Mouse (Mus musculus) lung, postnatal 0 days (tissue): ENCODE results near the gene Meis3. TPM values are rescaled to one million over a fixed set of nuclear protein-coding genes. Genes with fewer than 3 reads are reported as not detected.

Experiments
- ATAC-seq: fragments of 200-750 bp; cut with Nextera tagmentation; 2 replicates; pipeline ENCODE4 v1.8.0; 2017; ENCODE audit warnings: moderate library complexity
- DNase-seq: peaks from one replicate; pipeline ENCODE4 v3.0.0-alpha.2; 2016; ENCODE audit warnings: low spot score
- H3K27ac ChIP-seq: fragments of 300-500 bp; sonication (generic); 2 replicates; pipeline ENCODE4 v1.5.1; 2014; ENCODE audit warnings: antibody characterized with exemption, mild to moderate bottlenecking, low read length, mixed read lengths
- H3K27me3 ChIP-seq: fragments of 300-500 bp; sonication (generic); replicated peaks from 2 replicates; pipeline ENCODE4 v1.6.1; 2014; ENCODE audit warnings: low read length, mixed read lengths; ENCODE audit not compliant: insufficient read depth
- H3K36me3 ChIP-seq: fragments of 300-500 bp; sonication (generic); 2 replicates; pipeline ENCODE4 v1.6.1; 2014; ENCODE audit warnings: low read length, mixed read lengths; ENCODE audit not compliant: insufficient read depth
- H3K4me1 ChIP-seq: fragments of 300-500 bp; sonication (generic); 2 replicates; pipeline ENCODE4 v1.6.1; 2014; ENCODE audit warnings: antibody characterized with exemption, low read depth, low read length, mixed read lengths; ENCODE audit not compliant: insufficient read depth
- H3K4me2 ChIP-seq: fragments of 300-500 bp; sonication (generic); replicated peaks from 2 replicates; pipeline ENCODE4 v1.6.1; 2014; ENCODE audit warnings: low read depth, mild to moderate bottlenecking, low read length, moderate library complexity, mixed read lengths
- H3K4me3 ChIP-seq: fragments of 300-500 bp; sonication (generic); 2 replicates; pipeline ENCODE4 v1.5.1; 2014; ENCODE audit warnings: low read depth, low read length
- H3K9ac ChIP-seq: fragments of 300-500 bp; sonication (generic); replicated peaks from 2 replicates; pipeline ENCODE4 v1.6.1; 2014; ENCODE audit warnings: low read depth, mild to moderate bottlenecking
- H3K9me3 ChIP-seq: fragments of 300-500 bp; sonication (generic); 2 replicates; pipeline ENCODE4 v1.6.1; 2016; ENCODE audit warnings: low read length, mixed read lengths
- CTCF ChIP-seq: IDR thresholded peaks from 2 replicates; pipeline ENCODE4 v1.5.1; 2016; ENCODE audit warnings: antibody characterized with exemption, mild to moderate bottlenecking
- EP300 ChIP-seq: IDR thresholded peaks from 2 replicates; pipeline ENCODE4 v1.6.1; 2016; ENCODE audit warnings: antibody characterized with exemption, mild to moderate bottlenecking, control low read depth
- WGBS: fragments of 180-500 bp; shearing (Covaris S2); extraction: QIAGEN DNeasy Blood & Tissue Kit; methylation state at CpG from one replicate; pipeline ENCODE4 v1.1.7; 2014; 5-methylcytosine and 5-hydroxymethylcytosine counted together
- polyA plus RNA-seq: library from polyadenylated mRNA; unstranded; fragments of >200 nt; fragmentation: Nextera tagmentation; extraction: Ambion mirVana; gene quantifications from 2 replicates; pipeline ENCODE4 v1.2.1, GENCODE M21; 2015

Meis3 gene
- 12.3 and 12.7 TPM in 2 replicates for polyA plus RNA-seq

GRCm38 (mm10) chr7:16174597-16175541 is at the start of gene Meis3:
TSS of gene Meis3 (plus strand) at chr7:16175090.
- H3K36me3 ChIP-seq, result no peaks in the 10 kb centered on the region
- TF ChIP-seq EP300 (no peak), CTCF (peak; percentile 65)
- H3K27me3 ChIP-seq, result no peaks in the 10 kb centered on the region
- no peaks in the 10 kb centered on the region for H3K9me3 ChIP-seq
- H3K27ac ChIP-seq, result no peak within 1 kb of the TSS
- under 1% methylated on average over 42 of the region's 42 CpGs for WGBS
- H3K4me2 ChIP-seq, result peak within 1 kb of the TSS; percentile 83
- peak within 1 kb of the TSS; percentile 55 for H3K4me3 ChIP-seq
- ATAC-seq (peak; percentile 87), DNase-seq (peak; percentile 67)
- peak within 1 kb of the TSS; percentile 1 for H3K9ac ChIP-seq
- no peaks in the 10 kb centered on the region for H3K4me1 ChIP-seq

GRCm38 (mm10) chr7:16125829-16126228 is 49.1 kb upstream of the Meis3 start:
- DNase-seq (no peak), ATAC-seq (no peak)

GRCm38 (mm10) chr7:16128344-16128743 is 46.5 kb upstream of the Meis3 start:
- Histone ChIP-seq H3K4me1 (no peaks in the 10 kb centered on the region), H3K27me3 (0 out of 2 replicates have a peak, but pooled peaks cover 2% of the 10 kb centered on the region), H3K9me3 (no peaks in the 10 kb centered on the region), H3K4me3 (no peak overlapping the region), H3K4me2 (no peak overlapping the region), H3K36me3 (0 out of 2 replicates have a peak, but pooled peaks cover 5% of the 10 kb centered on the region), H3K27ac (no peak overlapping the region), H3K9ac (no peak overlapping the region)
- 77% methylated on average over 6 of the region's 6 CpGs for WGBS
- TF ChIP-seq CTCF, result no peak
- ATAC-seq (no peak), DNase-seq (no peak)

More at GRCm38 (mm10) chr7:16125829-16126228, 49.1 kb upstream of the Meis3 start:
- Histone ChIP-seq H3K36me3 (0 out of 2 replicates have a peak, but pooled peaks cover 5% of the 10 kb centered on the region), H3K27ac (no peak overlapping the region), H3K4me2 (no peak overlapping the region), H3K4me3 (no peak overlapping the region), H3K9ac (no peak overlapping the region), H3K9me3 (no peaks in the 10 kb centered on the region), H3K27me3 (0 out of 2 replicates have a peak, but pooled peaks cover 2% of the 10 kb centered on the region), H3K4me1 (no peaks in the 10 kb centered on the region)
- TF ChIP-seq EP300 (no peak), CTCF (no peak)
- WGBS, result 70% methylated on average over 9 of the region's 9 CpGs

- H3K9me3 ChIP-seq, result no peaks in the 10 kb centered on the region
- H3K27me3 ChIP-seq, result 0 out of 2 replicates have a peak, but pooled peaks cover 2% of the 10 kb centered on the region
- H3K4me2 ChIP-seq, result no peak overlapping the region
- 0 out of 2 replicates have a peak, but pooled peaks cover 5% of the 10 kb centered on the region for H3K36me3 ChIP-seq
- WGBS, result 55% methylated on average over 5 of the region's 5 CpGs
- TF ChIP-seq EP300, result no peak
- TF ChIP-seq CTCF, result no peak
- DNase-seq (no peak), ATAC-seq (no peak)
- no peak overlapping the region for H3K27ac ChIP-seq
- no peak overlapping the region for H3K4me3 ChIP-seq
- H3K4me1 ChIP-seq, result no peaks in the 10 kb centered on the region
- no peak overlapping the region for H3K9ac ChIP-seq
These were observed 46.0 kb upstream of the Meis3 start for GRCm38 (mm10) chr7:16128899-16129298.

DNA sequence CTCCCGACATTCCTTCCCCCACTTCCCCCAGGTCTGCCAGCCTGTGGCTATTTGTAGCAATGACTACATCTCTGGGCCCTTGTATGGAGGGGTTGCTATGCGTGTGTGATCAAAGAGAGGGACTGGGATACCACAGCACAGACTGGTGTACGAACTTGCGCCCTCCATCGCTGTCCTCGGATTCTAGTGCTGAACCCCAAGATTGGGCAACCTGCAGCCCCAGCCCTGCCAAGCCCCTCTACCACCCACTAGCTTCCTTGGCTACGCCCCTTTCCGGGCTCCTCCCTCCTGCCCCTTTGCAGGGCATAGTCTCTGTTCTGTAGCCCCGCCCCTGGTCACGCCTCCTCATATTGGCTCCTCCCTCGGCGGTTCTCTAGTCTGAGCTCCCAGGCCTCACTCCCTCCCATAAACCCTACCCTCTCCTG is 45.5 kb upstream of the Meis3 start, which contains the start of gene Slc8a2:
Gene Slc8a2 (plus strand): TSS at position 406 of the 425 bp plus-strand sequence.
- peak within 1 kb of the TSS; percentile 41 for H3K4me3 ChIP-seq
- 0 out of 2 replicates have a peak, but pooled peaks cover 2% of the 10 kb centered on the region for H3K27me3 ChIP-seq
- DNase-seq (peak; percentile 78), ATAC-seq (peak; percentile 85)
- H3K9ac ChIP-seq, result no peak within 1 kb of the TSS
- no peak for TF ChIP-seq CTCF
- no peak for TF ChIP-seq EP300
- peak within 1 kb of the TSS; percentile 68 for H3K4me2 ChIP-seq
- no peaks in the 10 kb centered on the region for H3K4me1 ChIP-seq
- H3K27ac ChIP-seq, result no peak within 1 kb of the TSS
- H3K36me3 ChIP-seq, result 0 out of 2 replicates have a peak, but pooled peaks cover 5% of the 10 kb centered on the region
- 5% methylated on average over 12 of the region's 12 CpGs for WGBS
- no peaks in the 10 kb centered on the region for H3K9me3 ChIP-seq
